Mouse (Mus musculus): ENCODE data around the gene St6gal1. TPM values are rescaled to one million over a fixed set of nuclear protein-coding genes. Genes with fewer than 3 reads are reported as not detected.

Gene St6gal1
- total RNA-seq, 2 experiments from 2014 or later, result 14.4 to 17.9 TPM

DNA sequence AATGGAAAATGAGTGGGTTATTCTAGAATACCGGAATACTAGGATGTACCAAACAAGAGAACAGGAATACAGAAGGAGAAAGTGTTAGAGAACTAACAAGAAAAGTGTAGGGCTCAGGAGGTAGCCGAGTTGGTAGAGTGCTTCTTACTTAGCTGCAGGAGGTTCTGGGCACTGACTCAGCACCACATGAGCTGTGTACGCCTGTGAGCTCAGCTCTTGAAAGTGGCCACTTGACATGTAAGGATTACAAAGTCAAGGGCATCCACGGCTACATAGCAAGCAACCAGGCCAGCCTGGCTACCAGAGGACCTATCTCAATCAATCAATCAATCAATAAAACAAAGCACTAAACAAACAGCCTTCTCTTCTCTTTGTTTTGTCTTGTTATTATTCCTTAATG lies 24.7 kb downstream of the St6gal1 start:
- DNase-seq, result peak; percentile 45 to 67
- intact Hi-C loops (cut with DNase I), result no loop called here

DNA sequence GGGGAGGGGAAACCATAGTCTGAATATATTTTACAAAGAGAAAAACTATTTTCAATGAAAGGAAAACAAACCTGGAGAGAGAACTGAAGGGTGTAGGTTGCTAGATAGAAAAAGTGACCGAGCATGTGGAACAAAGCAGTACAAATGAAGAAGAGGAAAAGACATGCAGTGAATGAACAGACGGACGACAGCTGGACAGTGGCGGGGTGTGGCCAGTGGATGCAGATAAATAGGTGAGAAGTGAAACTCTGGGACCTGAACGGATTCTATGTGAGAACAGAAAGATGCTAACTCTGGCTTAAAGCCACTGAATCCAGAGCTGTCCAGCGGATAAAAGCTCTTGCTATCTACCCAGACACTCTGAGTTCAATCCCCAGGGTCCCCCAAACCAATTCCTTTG lies 25.2 kb downstream of the St6gal1 start:
- intact Hi-C loops (cut with DNase I), result no loop called here
- no peak for DNase-seq

DNA sequence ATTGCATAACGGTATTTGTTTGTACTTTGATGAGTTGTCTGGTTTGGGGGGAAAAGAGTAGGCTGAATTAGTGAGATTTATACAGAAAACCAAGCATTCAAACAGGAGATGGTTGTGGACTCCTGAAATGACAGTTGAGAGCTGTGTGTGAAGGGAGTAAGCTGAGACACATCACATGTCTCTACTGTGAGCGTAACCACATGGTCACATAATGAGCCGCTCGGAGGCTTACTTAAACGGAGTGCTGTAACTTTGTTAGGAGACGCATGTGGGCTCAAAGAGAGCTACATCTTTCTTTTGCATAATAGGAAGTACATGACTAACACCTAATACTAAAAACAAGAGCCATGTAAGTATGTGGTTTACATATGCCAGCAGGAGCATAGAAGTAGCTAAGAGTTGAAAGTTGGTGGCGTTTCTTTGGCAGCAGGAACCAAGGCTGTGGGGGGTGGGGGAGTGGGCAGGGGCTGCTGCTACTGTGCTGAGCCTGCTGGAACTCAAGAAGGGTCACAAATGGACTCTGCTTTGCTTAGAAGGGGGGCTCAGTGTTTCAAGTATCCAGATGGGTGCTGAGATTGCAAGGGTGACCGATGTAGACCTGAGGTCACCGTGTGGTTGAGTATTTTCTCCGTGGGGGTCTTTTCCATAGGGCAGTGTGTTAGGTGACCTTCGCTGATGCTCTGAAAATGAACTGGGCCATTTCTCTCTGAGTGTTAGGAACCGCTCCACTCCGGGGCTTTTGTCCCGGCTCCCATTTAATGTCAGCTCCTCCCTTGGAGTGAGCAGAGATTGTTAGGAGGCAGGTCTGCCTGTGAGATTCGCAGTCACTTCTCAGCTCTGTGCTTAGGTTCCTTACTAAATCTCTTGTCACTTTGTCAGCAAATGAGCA lies 26.3 kb downstream of the St6gal1 start:
- intact Hi-C loops (cut with DNase I), result no loop called here
- no peak for DNase-seq

DNA sequence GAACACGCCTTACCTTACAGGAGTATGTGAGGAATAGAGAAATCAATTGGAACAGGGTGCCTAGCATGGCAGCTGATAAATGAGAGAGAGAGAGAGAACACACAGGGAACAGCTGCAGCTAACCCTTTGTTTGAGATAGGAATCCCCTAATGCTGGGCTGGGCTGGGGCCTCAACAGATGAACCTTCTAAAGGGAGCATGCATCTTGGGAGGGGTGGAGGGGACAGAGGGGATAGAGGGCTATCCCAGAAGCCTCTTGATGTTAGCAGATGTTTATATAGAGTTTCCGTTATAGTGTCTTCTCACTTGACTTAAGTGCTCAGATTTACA lies 26.9 kb downstream of the St6gal1 start:
- intact Hi-C loops (cut with DNase I), result no loop called here
- no peak for DNase-seq

DNA sequence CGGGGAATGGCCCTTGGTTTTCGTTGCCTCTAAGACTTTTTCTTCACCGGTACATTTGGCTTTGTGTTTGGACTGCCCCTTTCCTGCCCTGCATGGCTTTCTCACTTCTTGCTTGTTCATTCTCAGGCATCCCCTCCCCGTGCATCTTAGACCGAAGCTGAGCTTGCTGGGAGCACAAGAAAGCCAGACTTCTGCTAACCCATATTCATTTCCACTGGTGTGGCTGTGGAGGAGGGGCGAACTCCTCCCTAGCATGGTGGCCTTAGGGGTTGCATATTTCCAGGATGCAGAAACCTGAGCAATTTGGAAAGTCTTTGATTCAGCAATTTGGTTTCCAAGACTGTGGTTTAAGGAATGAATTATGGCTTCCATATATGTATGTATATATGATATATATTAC lies 29.1 kb downstream of the St6gal1 start:
- no peak for DNase-seq
- intact Hi-C loops (cut with DNase I), result no loop called here

DNA sequence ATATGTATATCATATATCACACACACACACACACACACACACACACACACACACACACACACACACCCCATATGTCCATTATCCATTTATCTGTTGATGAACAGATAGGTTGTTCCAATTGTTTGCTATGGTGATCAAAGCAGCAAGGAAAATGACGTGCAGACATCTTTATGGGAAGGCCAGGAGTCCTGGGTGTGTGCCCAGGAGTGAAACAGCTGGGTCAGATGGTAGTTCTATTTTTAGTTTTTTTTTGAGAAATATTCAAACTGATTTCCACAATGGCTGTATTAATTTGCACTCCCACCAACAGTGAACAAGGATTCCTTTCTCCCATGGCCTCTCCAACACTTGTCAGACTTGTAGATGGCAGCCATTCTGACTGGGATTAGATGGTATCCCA lies 29.5 kb downstream of the St6gal1 start:
- intact Hi-C loops (cut with DNase I), result no loop called here
- peak in 1 of 2 experiments; percentile 57 for DNase-seq

DNA sequence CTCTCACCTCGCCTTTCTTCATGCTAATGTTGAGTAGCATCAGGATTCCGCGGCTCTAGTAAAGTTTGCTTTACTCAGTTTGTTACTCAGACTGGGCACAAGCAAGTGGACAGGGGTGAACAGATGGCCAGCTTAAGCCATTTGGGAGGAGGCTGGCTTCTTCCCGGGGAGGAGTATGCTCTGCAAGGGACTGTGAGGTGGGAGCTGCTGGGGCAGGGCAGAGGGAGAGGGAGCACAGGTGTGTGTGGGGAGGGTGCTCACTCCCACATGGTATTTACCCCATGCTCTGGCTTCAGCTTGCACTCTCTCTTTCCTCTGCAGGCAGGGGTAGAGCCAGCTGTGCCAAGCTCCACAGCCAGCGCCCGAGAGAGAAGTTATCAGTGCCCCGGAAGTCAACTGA lies 32.1 kb downstream of the St6gal1 start:
- intact Hi-C loops (cut with DNase I), result no loop called here

DNA sequence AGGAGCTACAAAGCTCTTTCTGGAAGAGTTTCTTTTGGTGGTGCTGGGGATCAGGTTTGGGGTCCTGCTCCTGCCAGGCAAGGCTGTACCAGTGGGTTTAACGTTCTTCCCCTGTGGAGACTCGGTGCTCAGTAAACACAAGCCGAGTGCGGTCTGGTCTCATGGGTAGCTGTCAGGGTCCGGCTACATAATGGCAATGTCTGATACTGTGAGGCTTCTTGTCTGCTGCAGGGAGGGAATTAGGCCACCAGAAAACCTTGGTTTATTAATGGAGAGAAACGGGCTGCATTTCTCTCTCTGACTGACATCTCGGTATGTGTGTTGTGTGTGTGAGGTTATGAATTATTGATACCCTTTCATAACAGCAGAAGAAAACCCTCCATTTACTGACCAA lies 33.9 kb downstream of the St6gal1 start:
- no peak for DNase-seq
- intact Hi-C loops (cut with DNase I), result no loop called here

More for the DNA sequence above, 32.1 kb downstream of the St6gal1 start:
- DNase-seq, result no peak

DNA sequence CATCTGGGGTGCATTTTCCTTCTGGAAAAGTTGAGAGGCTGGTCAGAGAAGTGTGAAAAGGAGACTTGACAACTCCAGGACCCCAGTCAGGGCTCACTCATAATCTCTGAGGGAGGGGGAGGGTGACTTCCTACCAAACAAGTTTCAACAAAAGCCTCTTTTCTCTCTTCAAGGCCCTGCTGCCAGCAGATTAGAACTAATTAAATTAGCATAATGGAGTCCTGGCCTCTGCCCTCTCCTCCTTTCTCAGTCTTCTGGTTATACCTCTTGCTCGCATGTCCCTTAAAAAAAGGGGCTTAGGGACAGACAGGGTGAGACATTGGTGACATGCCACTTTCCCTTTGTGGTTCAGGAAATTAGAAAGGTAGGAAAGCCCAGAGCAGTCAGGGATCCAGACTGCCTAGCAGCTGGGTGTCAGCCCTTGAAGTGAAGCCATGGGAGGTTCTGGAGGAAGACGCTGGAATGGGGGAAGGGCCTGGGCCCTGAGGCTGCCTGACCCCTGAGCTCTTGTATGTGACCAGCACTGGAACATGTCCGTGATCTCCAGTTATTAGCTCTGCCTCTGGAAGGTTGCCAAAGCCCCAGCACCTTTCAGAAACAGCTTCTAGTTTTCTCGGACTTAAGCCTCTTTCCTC lies 34.4 kb downstream of the St6gal1 start:
- no peak for DNase-seq
- intact Hi-C loops (cut with DNase I), result no loop called here

DNA sequence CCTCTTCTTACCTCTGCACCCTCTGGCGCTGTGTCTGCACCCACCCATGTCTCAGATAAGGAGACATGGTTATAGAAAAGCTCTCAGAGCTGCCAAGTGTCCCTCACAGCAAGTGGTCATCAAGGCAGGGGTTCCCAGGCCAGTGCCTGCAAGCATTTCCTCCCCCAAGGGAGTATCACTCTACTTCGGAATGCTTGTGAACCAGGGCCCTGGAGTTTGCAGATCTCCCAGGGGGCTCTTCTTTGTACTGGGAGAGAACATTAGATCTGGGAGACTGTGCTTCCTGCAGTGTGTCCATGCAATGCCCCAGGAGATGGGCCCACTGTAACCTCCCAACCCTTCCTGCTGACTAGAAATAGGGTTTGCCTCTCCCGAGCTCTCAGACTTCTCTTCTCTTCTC lies 35.0 kb downstream of the St6gal1 start:
- no peak for DNase-seq
- intact Hi-C loops (cut with DNase I), result no loop called here

DNA sequence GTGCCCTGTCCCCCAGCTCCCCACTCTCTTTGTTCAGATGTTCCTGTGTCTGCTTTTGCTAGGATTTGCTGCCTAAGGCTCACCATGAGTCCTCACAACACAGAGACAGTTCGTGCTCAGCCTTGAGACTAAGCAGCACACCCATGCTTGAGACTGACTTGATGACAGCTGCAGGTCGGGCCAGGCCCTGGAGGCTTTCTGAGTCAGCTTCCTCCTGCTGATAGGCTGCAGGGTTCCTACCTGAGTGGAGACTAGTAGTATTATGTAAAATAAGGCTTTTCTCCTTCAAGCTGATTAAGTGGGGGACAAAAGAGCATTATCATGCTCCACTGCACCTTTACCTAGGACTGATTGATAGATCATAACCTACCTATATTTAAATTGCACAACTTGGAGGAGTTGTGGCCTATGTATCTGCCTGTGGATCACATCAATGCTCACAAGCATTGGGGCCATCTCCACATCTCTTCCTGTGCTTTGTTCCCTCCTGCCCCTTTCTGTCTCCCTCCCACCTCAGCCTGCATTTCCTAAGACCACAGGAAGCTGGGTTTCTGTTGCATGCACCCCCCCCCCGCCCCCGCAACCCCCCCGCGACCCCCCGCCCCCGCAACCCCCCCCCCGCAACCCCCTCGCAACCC lies 37.7 kb downstream of the St6gal1 start:
- intact Hi-C loops (cut with DNase I), result no loop called here

DNA sequence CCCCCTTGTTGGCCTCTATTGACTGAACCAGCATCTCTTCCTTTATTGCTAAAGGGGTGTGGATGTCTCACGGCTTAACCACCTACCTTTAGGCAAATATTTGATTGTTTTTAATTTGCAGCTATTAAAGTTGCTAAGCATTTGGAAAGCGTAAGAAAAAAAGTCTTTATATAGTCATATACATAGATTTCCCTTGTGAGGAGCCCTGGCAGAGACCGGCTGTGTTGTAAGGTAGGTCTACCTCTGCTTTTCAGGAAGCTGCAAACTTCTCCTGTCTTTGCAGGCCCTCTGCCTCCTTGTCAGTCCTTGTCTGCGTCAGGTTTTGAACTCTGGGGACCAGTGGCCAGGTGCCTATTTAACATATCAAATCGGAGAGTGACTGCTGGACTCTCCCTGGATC lies 38.3 kb downstream of the St6gal1 start:
- intact Hi-C loops (cut with DNase I), result no loop called here
- no peak for DNase-seq

More for the DNA sequence above, 37.7 kb downstream of the St6gal1 start:
- no peak for DNase-seq

DNA sequence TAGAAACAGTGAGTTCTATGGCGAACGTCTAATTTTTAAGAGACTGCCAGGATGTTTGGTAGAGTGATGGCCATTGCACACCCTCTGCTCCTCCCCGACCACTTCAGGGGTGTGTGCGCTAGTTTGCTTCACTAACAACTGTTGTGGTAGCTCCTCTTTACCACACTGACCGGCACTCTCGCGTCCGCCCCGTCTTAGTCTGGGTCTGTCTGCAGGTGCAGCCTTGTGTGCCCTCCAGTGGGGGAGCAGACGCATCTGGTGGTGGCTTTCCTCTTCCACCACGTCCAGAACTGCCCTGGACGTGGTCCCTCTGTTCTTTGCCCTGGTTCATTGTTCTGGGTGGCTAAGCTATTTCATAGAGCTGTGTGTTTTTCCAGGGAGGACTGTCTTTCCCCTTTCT lies 40.5 kb downstream of the St6gal1 start:
- no peak for DNase-seq
- intact Hi-C loops (cut with DNase I), result no loop called here

DNA sequence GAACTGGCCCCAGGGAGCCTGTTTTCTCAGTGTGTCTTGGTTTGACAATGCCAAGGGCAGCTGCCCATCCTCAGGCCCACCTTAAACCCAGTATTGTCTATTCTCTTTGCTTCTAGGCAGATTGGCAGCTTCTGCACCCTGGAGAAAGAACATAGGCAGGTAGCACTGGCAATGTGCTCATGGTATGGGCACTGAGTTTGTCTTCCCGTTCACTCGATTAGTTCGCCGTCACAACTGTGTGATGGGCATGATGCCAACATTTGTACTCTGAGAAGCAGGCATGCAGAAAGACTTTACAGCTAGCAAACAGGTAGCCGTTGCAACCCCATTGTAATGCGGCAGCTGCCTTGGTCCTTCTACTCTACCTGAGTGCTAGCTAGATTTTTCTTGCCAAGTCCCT lies 40.9 kb downstream of the St6gal1 start:
- intact Hi-C loops (cut with DNase I), result no loop called here
- DNase-seq, result no peak

DNA sequence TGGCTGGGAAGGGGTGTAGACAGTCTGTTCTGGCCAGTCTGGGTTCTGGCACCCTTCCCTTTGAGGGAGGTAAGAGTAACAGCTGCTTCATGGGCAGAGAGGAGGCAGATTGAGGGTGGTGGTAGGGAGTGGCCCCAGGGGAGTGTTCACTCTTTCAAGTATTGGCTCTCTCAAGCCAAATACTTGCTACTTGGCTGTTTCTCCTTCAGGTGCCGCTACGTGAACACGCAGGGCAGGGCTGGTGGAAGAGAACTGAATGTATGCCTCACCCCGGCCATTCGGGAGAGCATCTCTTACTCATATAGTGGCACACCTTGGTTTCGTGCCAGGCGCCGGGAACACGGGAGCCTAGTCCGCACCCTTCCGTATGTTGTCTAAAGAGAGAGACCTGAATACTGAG lies 41.8 kb downstream of the St6gal1 start:
- DNase-seq, result no peak
- intact Hi-C loops (cut with DNase I), result no loop called here

DNA sequence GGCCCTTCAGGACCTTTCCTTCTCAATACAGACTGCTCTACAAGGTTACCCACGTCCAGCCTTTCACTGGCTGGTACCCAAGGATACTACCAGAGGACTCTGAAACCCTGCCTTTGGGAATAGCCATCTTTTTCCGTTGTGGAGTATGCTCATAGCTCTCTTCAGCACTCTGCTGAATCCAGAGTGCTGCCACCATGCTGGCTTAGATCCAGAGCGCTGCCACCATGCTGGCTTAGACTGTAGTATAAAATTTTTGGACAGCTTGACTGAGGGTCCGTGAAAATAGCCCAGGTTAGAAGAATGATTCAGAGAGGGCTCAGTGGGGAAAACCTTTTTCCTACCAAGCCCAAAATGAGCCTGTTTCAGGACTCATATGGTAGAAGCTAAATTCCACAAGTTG lies 42.4 kb downstream of the St6gal1 start:
- no peak for DNase-seq

DNA sequence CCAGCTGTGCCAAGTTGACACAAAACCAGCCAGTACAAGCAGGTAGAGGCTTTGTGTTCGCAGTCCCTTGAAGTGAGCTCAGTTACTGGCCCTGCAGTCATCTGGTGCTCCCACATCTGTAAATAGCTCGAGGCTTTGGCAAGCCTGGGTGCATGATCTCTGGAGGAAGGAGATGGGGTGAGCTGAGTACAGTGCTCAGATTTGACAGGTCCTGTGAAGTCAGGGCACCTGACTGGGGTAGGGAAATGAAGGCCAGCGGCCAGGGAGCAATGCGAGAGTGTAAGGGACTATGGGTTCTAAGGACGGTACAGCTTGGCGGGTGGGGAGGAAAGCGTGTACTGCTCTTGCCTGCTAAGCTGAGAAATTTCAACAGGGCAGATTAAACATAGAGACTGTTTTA lies 43.7 kb downstream of the St6gal1 start:
- no peak for DNase-seq
- intact Hi-C loops (cut with DNase I), result no loop called here

More for the DNA sequence above, 42.4 kb downstream of the St6gal1 start:
- intact Hi-C loops (cut with DNase I), result no loop called here

DNA sequence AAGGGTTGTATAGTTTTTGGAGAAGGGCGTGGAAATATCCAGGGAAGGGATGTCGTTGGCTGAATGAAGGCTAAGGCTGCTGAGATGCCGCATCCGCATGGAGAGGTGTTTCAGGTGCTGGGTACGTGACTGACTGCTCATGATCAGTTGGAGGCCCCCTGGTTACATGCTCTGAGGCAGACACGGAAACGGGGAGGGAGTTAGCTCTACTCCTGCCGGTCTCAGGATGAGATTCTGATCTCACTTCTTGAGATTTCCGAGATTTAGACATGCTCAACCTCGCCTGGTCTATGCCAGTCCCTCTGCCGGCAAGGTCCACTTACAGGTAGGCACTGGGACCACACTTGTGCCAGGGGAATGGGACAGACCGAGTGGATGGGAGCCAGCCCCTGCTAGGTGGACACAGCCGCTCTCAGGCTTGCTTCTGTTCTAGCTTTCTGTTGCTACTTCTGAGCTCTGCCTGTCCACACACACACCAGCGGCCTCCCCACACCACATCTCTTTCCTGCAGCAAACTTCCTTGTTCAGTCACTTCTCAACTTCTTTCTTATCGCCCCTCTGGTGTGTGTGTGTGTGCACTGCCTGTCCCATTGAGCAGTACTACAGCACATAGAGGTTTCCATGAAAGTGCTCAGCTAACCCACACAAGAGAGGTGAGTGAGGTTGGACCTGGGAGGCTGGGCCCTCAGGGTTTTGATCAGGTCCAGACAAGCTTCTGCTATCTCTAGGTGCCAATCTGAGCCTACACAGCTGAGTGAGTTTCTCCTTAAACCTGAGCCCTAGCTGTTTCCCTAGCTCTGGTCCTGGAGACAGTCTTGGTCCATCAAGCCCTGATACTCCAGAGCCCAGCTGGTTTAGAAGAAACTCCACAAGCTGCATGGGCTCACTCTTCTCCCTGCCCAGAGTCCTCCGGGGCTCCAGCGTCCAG lies 44.8 kb downstream of the St6gal1 start:
- DNase-seq, result no peak
- intact Hi-C loops (cut with DNase I), result no loop called here

DNA sequence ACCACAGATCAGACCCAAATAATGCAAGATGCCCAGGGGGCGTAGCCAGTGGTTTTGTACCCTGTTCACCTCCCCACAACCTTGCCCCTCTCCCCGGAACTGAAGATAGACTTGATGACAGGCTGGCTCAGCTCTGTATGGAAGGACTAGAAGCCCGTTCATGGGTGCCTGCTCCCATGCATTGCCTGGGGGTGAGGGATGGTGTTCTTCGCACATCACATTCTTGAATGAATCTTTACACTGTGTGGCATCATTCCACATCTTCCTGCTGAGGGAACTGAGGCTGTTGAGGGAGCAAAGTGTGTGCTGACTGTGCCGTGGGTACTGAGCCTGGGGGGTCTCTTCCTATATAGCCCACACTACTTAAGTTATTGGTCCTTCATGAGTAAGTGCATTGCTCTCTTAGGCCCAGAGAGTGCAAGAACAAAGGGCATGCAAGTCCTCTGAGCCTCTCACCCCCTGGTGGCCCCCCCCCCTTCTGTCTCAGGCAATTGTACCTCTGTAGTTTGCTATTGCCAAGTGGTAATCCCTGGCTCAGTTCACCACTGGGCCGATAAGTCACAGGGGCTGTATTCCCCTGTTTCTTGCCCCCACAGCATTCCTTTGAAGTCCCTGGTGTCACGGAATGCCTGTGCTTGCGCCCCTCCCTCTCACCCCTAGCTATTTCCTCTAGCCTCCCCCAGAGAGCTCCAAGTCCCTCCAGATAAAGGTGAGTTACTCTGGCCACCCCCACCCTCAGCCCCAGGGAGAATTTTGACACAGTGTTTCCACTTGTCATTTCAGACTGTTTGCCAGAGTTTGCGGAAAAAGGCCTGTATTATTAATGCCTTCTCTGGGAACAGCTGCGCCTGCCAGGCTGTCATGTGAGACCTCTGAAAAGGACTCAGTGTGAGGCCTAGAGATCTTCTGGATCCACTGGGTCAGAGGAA lies 45.7 kb downstream of the St6gal1 start:
- peak; percentile 59 to 61 for DNase-seq
- intact Hi-C loops (cut with DNase I), result loop anchor here (2.0 kb wide), 1 partner anchor 43 kb away; no protein-coding TSS in a partner anchor

DNA sequence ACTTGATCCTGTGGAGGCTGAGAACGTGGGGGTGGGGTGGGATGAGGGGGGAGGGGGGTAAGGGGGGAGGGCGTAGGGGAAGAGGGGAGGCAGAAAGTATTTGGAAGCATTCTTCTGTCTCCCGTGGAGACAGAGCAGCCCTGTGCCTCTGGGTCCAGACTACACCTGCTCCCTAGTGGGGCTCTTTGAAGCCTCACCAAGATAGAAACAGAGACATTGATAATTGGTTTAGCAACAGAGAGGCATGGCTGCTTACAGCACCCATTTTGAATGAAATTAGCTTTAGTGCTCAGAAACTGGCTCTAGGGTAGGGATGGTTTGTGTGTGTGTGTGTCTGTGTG lies 46.3 kb downstream of the St6gal1 start:
- DNase-seq, result no peak
- intact Hi-C loops (cut with DNase I), result loop anchor here (2.0 kb wide), 1 partner anchor 44 kb away; no protein-coding TSS in a partner anchor

Data from heart, postnatal 10 days (tissue).